Mouse (Mus musculus): ENCODE data around the gene 1700014D04Rik. TPM values are rescaled to one million over a fixed set of nuclear protein-coding genes. Genes with fewer than 3 reads are reported as not detected.

The 1700014D04Rik gene
- polyA plus RNA-seq, 1 experiment from 2014 or later: not detected

DNA sequence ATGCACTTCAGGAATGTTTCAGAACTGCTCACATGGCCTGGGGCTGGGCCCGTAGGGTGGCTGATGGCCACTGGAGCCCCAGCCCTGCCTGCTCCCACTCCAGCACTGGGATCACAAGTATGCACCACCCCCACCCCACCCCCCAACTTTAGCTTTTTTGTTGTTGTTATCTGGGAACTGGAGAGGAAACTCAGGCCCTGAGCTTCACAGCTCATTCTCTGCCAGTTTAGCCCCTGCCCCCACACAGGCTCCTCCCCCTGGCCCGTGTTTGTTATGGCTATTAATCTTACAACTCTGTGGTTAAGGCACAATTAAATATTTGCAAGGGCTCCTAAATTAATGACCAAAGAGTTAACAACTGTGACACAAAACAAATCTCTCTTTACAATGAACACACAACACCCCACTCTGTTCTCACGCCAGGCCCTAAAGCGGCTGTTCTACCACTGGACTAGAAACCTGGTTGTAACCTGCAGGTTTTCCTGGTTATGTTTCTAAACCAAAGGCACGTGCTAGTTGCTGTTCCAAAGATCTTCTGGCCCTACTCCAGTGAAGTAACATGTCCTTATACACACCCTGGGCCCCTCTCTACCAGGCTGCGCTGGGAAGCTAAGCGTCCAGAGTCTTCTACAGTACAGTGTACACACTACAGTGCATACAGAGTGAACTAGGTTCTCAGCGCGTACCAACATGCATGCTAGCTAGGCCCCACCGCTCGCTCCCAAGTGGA is 20.4 kb upstream of the 1700014D04Rik start:
- 36% methylated on average over 11 of the region's 11 CpGs for WGBS
- TF ChIP-seq CTCF (IDR thresholded peaks at IDR 0.05; ENCODE audit: low read depth): no peak
- Histone ChIP-seq H3K27ac (ENCODE audit: low read depth, low read length) (peak overlapping the region; percentile 28; the same call in 1 of the 2 replicates), H3K4me3 (ENCODE audit: low read depth, low read length) (no peak overlapping the region; the same call in 1 of the 2 replicates), H3K27me3 (replicated peaks; ENCODE audit: control insufficient read depth, insufficient read depth, low read length) (no peaks in the 10 kb centered on the region), H3K36me3 (ENCODE audit: control insufficient read depth, insufficient read depth) (peaks cover 9% of the 10 kb centered on the region; the same call in 1 of the 2 replicates), H3K4me2 (replicated peaks; ENCODE audit: low read depth) (peak overlapping the region; percentile 80), H3K9ac (ENCODE audit: low read depth, low read length) (no peak overlapping the region), H3K4me1 (replicated peaks; ENCODE audit: control insufficient read depth, insufficient read depth, low read length) (peaks cover 8% of the 10 kb centered on the region), H3K9me3 (ENCODE audit: control insufficient read depth) (no peaks in the 10 kb centered on the region)
- ATAC-seq: peak; percentile 18; the same call in 1 of the 2 replicates

GRCm38 (mm10) chr13:59762791-59763190 is 16.2 kb upstream of the 1700014D04Rik start:
- H3K4me1 ChIP-seq (replicated peaks; ENCODE audit: control insufficient read depth, insufficient read depth, low read length): no peaks in the 10 kb centered on the region; the same call in 1 of the 2 replicates
- H3K9ac ChIP-seq (ENCODE audit: low read depth, low read length): no peak overlapping the region
- H3K27ac ChIP-seq (ENCODE audit: low read depth, low read length): no peak overlapping the region
- H3K36me3 ChIP-seq (ENCODE audit: control insufficient read depth, insufficient read depth): peaks cover 34% of the 10 kb centered on the region
- no peak for ATAC-seq
- no peak overlapping the region for H3K4me3 ChIP-seq (ENCODE audit: low read depth, low read length)
- WGBS: 86% methylated on average over 7 of the region's 7 CpGs
- H3K4me2 ChIP-seq (replicated peaks; ENCODE audit: low read depth): no peak overlapping the region
- no peak for TF ChIP-seq CTCF (IDR thresholded peaks at IDR 0.05; ENCODE audit: low read depth)
- no peaks in the 10 kb centered on the region for H3K9me3 ChIP-seq (ENCODE audit: control insufficient read depth)
- no peaks in the 10 kb centered on the region for H3K27me3 ChIP-seq (replicated peaks; ENCODE audit: control insufficient read depth, insufficient read depth, low read length)

DNA sequence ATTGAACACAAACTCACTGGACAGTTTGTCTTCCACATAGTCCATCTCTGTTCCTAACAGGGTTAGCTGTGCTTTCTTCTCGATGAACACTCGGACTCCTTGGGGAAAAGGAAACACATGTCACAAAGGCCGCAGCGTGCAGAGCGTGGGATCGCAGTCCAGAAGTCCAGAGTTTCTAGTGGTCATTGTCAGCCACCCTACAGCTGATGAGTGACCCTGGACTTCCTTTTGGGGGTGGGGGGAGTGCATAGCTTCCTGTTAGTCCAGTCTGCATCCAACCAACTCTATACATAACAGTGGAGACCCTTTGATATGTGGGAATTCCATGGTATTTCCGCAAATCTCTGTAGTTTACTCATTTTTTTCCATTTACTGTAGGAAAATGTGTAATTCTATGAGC is 10.4 kb upstream of the 1700014D04Rik start:
- H3K27ac ChIP-seq (ENCODE audit: low read depth, low read length): no peak overlapping the region
- no peak overlapping the region for H3K9ac ChIP-seq (ENCODE audit: low read depth, low read length)
- H3K4me1 ChIP-seq (replicated peaks; ENCODE audit: control insufficient read depth, insufficient read depth, low read length): no peaks in the 10 kb centered on the region
- H3K4me2 ChIP-seq (replicated peaks; ENCODE audit: low read depth): no peak overlapping the region
- TF ChIP-seq CTCF (IDR thresholded peaks at IDR 0.05; ENCODE audit: low read depth): no peak
- WGBS: 88% methylated on average over 7 of the region's 7 CpGs
- H3K4me3 ChIP-seq (ENCODE audit: low read depth, low read length): no peak overlapping the region
- no peak for ATAC-seq
- no peaks in the 10 kb centered on the region for H3K27me3 ChIP-seq (replicated peaks; ENCODE audit: control insufficient read depth, insufficient read depth, low read length)
- peaks cover 52% of the 10 kb centered on the region for H3K36me3 ChIP-seq (ENCODE audit: control insufficient read depth, insufficient read depth)
- no peaks in the 10 kb centered on the region for H3K9me3 ChIP-seq (ENCODE audit: control insufficient read depth)

DNA sequence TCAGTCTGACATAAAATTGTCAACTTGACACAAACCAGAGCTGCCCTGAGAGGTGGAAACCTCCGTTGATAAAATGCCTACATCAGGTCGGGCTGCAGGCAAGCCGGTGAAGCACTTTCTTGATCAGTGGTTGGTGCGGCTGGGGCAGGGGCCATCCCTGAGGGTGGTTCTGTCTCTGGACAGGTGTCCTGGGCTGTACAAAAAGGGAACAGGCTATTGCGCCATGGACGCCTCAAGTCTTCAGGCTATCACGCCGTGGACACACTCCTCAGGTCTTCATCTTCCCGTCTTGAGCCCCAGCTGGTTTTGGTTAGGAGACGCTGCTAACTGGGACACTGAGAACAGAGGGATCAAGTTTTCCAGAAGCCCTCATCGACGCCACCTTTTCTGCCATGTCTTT is 3.8 kb upstream of the 1700014D04Rik start:
- peaks cover 14% of the 10 kb centered on the region; the same call in 1 of the 2 replicates for H3K36me3 ChIP-seq (ENCODE audit: control insufficient read depth, insufficient read depth)
- no peak overlapping the region for H3K4me3 ChIP-seq (ENCODE audit: low read depth, low read length)
- 73% methylated on average over 12 of the region's 12 CpGs for WGBS
- no peaks in the 10 kb centered on the region for H3K9me3 ChIP-seq (ENCODE audit: control insufficient read depth)
- H3K4me2 ChIP-seq (replicated peaks; ENCODE audit: low read depth): no peak overlapping the region
- H3K27me3 ChIP-seq (replicated peaks; ENCODE audit: control insufficient read depth, insufficient read depth, low read length): no peaks in the 10 kb centered on the region
- no peak for TF ChIP-seq CTCF (IDR thresholded peaks at IDR 0.05; ENCODE audit: low read depth)
- H3K4me1 ChIP-seq (replicated peaks; ENCODE audit: control insufficient read depth, insufficient read depth, low read length): no peaks in the 10 kb centered on the region
- H3K27ac ChIP-seq (ENCODE audit: low read depth, low read length): no peak overlapping the region
- H3K9ac ChIP-seq (ENCODE audit: low read depth, low read length): no peak overlapping the region
- ATAC-seq: no peak

GRCm38 (mm10) chr13:59746164-59746563 is 388 bp downstream of the 1700014D04Rik start:
- H3K36me3 ChIP-seq (ENCODE audit: control insufficient read depth, insufficient read depth): no peaks in the 10 kb centered on the region
- no peak for TF ChIP-seq CTCF (IDR thresholded peaks at IDR 0.05; ENCODE audit: low read depth)
- 64% methylated on average over 6 of the region's 6 CpGs for WGBS

GRCm38 (mm10) chr13:59745462-59745861 is 1.1 kb downstream of the 1700014D04Rik start:
- Histone ChIP-seq H3K9ac (ENCODE audit: low read depth, low read length) (no peak overlapping the region), H3K36me3 (ENCODE audit: control insufficient read depth, insufficient read depth) (no peaks in the 10 kb centered on the region), H3K4me2 (replicated peaks; ENCODE audit: low read depth) (no peak overlapping the region), H3K27ac (ENCODE audit: low read depth, low read length) (no peak overlapping the region), H3K9me3 (ENCODE audit: control insufficient read depth) (no peaks in the 10 kb centered on the region), H3K4me1 (replicated peaks; ENCODE audit: control insufficient read depth, insufficient read depth, low read length) (no peaks in the 10 kb centered on the region), H3K4me3 (ENCODE audit: low read depth, low read length) (no peak overlapping the region), H3K27me3 (replicated peaks; ENCODE audit: control insufficient read depth, insufficient read depth, low read length) (no peaks in the 10 kb centered on the region)
- no peak for TF ChIP-seq CTCF (IDR thresholded peaks at IDR 0.05; ENCODE audit: low read depth)
- no peak for ATAC-seq
- 77% methylated on average over 6 of the region's 6 CpGs for WGBS

More at GRCm38 (mm10) chr13:59746164-59746563, 388 bp downstream of the 1700014D04Rik start:
- Histone ChIP-seq H3K4me2 (replicated peaks; ENCODE audit: low read depth) (no peak overlapping the region), H3K9ac (ENCODE audit: low read depth, low read length) (no peak overlapping the region), H3K9me3 (ENCODE audit: control insufficient read depth) (no peaks in the 10 kb centered on the region), H3K4me3 (ENCODE audit: low read depth, low read length) (no peak overlapping the region), H3K27ac (ENCODE audit: low read depth, low read length) (no peak overlapping the region), H3K27me3 (replicated peaks; ENCODE audit: control insufficient read depth, insufficient read depth, low read length) (no peaks in the 10 kb centered on the region), H3K4me1 (replicated peaks; ENCODE audit: control insufficient read depth, insufficient read depth, low read length) (no peaks in the 10 kb centered on the region)
- ATAC-seq: no peak

Data from intestine, postnatal 0 days (tissue).